Mouse (Mus musculus) liver, embryonic 16.5 days (tissue): Measurements from ENCODE around the gene Dstyk. TPM values are rescaled to one million over a fixed set of nuclear protein-coding genes. Genes with fewer than 3 reads are reported as not detected.

Source experiments
- ATAC-seq: fragments of 200-750 bp; cut with Nextera tagmentation; 2 replicates; pipeline ENCODE4 v1.8.0; 2017; ENCODE audit warnings: low read depth, mild to moderate bottlenecking, moderate number of reproducible peaks, moderate library complexity
- H3K27ac ChIP-seq: fragments of 300-500 bp; sonication (generic); 2 replicates; pipeline ENCODE4 v1.5.1; 2014; ENCODE audit warnings: mild to moderate bottlenecking, low read length
- H3K27me3 ChIP-seq: fragments of 300-500 bp; sonication (generic); 2 replicates; pipeline ENCODE4 v1.6.1; 2014; ENCODE audit warnings: low read depth, low read length, mixed read lengths; ENCODE audit not compliant: control insufficient read depth, insufficient read depth
- H3K36me3 ChIP-seq: fragments of 300-500 bp; sonication (generic); 2 replicates; pipeline ENCODE4 v1.6.1; 2014; ENCODE audit warnings: mild to moderate bottlenecking; ENCODE audit not compliant: control insufficient read depth, insufficient read depth
- H3K4me1 ChIP-seq: fragments of 300-500 bp; sonication (generic); 2 replicates; pipeline ENCODE4 v1.6.1; 2014; ENCODE audit warnings: low read depth, low read length, mixed read lengths; ENCODE audit not compliant: control insufficient read depth
- H3K4me2 ChIP-seq: fragments of 300-500 bp; sonication (generic); 2 replicates; pipeline ENCODE4 v1.6.1; 2014; ENCODE audit warnings: low read depth, low read length, mixed read lengths
- H3K4me3 ChIP-seq: fragments of 300-500 bp; sonication (generic); 2 replicates; pipeline ENCODE4 v1.5.1; 2014; ENCODE audit warnings: low read depth, mild to moderate bottlenecking, low read length
- H3K9ac ChIP-seq: fragments of 300-500 bp; sonication (generic); 2 replicates; pipeline ENCODE4 v1.6.1; 2014; ENCODE audit warnings: low read depth, low read length
- H3K9me3 ChIP-seq: fragments of 300-500 bp; sonication (generic); replicated peaks from 2 replicates; pipeline ENCODE4 v1.6.1; 2016; ENCODE audit warnings: low read length; ENCODE audit not compliant: control insufficient read depth
- WGBS: fragments of 180-500 bp; shearing (Covaris S2); extraction: QIAGEN DNeasy Blood & Tissue Kit; methylation state at CpG from one replicate; pipeline ENCODE4 v1.1.7; 2014; ENCODE audit not compliant: insufficient replicate concordance; 5-methylcytosine and 5-hydroxymethylcytosine counted together
- polyA plus RNA-seq: library from polyadenylated mRNA; unstranded; fragments of >200 nt; fragmentation: Nextera tagmentation; extraction: Ambion mirVana; gene quantifications from 2 replicates; pipeline ENCODE4 v1.2.1, GENCODE M21; 2015

Dstyk gene
- polyA plus RNA-seq, 1 experiment from 2014 or later, result 5.0 TPM

GRCm38 (mm10) chr1:132374873-132375244, 42.5 kb upstream of the Dstyk start:
- Histone ChIP-seq H3K27ac (peak overlapping the region; percentile 93), H3K36me3 (peaks cover 32% of the 10 kb centered on the region), H3K9me3 (no peaks in the 10 kb centered on the region), H3K27me3 (no peaks in the 10 kb centered on the region), H3K4me2 (peak overlapping the region; percentile 64), H3K4me1 (peaks cover 100% of the 10 kb centered on the region), H3K9ac (peak overlapping the region; percentile 50), H3K4me3 (peak overlapping the region; percentile 31)
- WGBS, result 36% methylated on average over 3 of the region's 3 CpGs
- ATAC-seq, result no peak

DNA sequence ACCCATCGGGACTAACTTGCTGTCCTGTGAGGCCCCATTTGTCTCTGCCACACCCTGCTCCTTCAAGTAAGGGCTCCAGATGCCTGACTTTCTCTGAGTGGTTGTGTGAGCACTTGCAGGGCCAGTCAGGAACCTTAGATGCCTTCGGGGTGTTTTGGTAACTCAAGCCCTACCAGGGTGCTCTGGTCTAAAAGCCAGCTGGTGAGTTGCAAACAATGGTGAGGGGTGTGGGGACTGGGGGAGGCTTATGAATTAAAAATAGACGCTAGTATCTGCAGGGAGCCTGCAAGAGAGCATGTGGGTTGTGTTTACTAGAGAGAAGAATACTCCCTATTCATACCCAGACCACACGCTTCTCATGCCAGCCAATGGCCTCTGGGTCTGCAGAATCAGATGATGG, 42.1 kb upstream of the Dstyk start:
- Histone ChIP-seq H3K4me1 (peaks cover 100% of the 10 kb centered on the region), H3K4me2 (peak overlapping the region; percentile 64), H3K27me3 (no peaks in the 10 kb centered on the region), H3K36me3 (peaks cover 31% of the 10 kb centered on the region), H3K9me3 (no peaks in the 10 kb centered on the region), H3K9ac (peak overlapping the region; percentile 50), H3K4me3 (peak overlapping the region; percentile 31), H3K27ac (peak overlapping the region; percentile 93)
- WGBS, result 25% methylated on average over 4 of the region's 4 CpGs
- 0 out of 2 replicates have a peak, but pooled peaks have one; percentile 12 for ATAC-seq

DNA sequence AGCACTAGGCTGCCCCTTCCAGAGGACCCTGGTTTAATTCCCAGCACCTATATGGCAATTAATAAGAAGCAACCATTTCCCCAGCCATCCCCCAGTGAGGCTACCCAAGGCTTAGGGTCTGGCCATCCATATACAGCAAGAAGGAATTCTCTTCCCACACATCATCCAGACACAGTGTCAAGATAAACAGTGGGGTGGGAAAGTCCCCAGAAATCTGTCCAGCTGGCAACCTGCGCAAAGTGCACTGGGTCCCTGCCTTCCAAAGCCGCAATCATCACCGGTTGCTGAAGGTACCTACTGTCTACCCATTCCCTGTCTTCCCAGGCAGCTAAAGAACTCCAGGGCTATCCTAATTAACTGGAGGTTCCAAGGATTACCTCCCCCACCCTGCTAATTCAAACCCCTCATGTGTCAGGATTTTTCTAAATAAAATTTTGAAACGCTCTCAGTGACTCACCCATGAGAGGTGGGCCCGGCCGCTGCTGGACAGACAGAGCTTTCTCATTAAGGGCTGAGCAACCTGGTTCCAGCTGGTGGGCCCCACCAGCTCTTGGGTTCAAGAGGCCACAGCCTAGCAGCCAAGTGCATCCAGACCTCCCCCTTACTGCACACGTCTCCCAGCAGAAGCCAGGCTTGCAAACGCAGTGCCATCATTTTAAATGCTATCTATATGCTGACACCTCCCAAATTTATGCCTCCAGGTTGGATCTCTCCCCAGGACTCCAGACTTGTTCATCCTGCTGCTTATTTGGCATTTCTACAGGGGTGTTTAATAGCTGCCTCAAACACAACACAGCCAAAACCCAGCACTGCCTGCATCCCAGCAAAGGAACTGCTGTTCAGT, 40.9 kb upstream of the Dstyk start:
- H3K4me1 ChIP-seq, result peaks cover 100% of the 10 kb centered on the region
- no peaks in the 10 kb centered on the region for H3K27me3 ChIP-seq
- peak overlapping the region; percentile 31 for H3K4me3 ChIP-seq
- H3K4me2 ChIP-seq, result peak overlapping the region; percentile 64
- peak overlapping the region; percentile 32; the same call in 1 of the 2 replicates for H3K9ac ChIP-seq
- ATAC-seq, result no peak
- no peaks in the 10 kb centered on the region for H3K9me3 ChIP-seq
- peaks cover 33% of the 10 kb centered on the region for H3K36me3 ChIP-seq
- H3K27ac ChIP-seq, result peak overlapping the region; percentile 93
- WGBS, result 87% methylated on average over 8 of the region's 8 CpGs

DNA sequence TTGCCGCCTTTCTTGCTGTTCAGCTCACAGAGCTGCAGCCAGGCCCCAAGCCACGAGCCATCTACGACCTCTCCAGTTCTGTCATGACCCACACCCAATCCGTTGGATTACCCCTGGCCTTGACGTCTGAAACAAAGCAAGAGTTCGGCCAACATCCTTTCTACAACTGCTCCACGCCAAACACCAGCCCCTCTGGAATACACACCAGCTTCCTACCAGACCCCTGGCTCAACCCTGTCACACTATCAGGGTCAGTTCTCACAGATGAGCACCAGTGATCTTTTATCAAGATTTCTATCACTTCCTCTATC, 40.3 kb upstream of the Dstyk start:
- Histone ChIP-seq H3K4me2 (peak overlapping the region; percentile 64; the same call in 1 of the 2 replicates), H3K4me1 (peaks cover 99% of the 10 kb centered on the region), H3K9ac (peak overlapping the region; percentile 14; the same call in 1 of the 2 replicates), H3K4me3 (no peak overlapping the region; the same call in 1 of the 2 replicates), H3K9me3 (no peaks in the 10 kb centered on the region), H3K27ac (peak overlapping the region; percentile 93), H3K36me3 (peaks cover 29% of the 10 kb centered on the region), H3K27me3 (no peaks in the 10 kb centered on the region)
- ATAC-seq, result no peak
- 58% methylated on average over 7 of the region's 7 CpGs for WGBS

DNA sequence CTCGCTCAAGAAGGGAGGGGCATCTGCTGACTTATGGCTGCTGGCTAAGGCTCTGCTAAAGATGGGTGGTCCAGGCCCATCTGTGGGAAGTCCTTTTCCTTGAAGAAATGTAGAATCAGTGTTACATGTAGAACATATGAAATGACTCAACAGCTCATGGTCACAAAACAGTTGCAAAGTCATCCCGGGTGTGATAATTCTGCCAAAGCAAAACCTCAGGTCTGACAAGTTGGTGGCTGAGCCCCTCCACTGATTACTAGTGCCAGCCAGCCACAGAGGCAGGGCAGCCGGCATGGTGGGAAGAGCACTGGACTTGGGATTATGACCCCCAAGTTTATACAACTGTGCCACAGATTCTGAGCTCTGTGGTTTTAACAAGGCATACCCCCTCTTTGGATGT, 39.5 kb upstream of the Dstyk start:
- no peak for ATAC-seq
- H3K9me3 ChIP-seq, result no peaks in the 10 kb centered on the region
- H3K4me3 ChIP-seq, result no peak overlapping the region
- peaks cover 27% of the 10 kb centered on the region for H3K36me3 ChIP-seq
- peaks cover 99% of the 10 kb centered on the region for H3K4me1 ChIP-seq
- 38% methylated on average over 3 of the region's 3 CpGs for WGBS
- H3K9ac ChIP-seq, result 0 out of 2 replicates have a peak overlapping the region, but pooled peaks have one; percentile 3
- H3K4me2 ChIP-seq, result peak overlapping the region; percentile 26
- H3K27me3 ChIP-seq, result no peaks in the 10 kb centered on the region
- peak overlapping the region; percentile 93 for H3K27ac ChIP-seq

DNA sequence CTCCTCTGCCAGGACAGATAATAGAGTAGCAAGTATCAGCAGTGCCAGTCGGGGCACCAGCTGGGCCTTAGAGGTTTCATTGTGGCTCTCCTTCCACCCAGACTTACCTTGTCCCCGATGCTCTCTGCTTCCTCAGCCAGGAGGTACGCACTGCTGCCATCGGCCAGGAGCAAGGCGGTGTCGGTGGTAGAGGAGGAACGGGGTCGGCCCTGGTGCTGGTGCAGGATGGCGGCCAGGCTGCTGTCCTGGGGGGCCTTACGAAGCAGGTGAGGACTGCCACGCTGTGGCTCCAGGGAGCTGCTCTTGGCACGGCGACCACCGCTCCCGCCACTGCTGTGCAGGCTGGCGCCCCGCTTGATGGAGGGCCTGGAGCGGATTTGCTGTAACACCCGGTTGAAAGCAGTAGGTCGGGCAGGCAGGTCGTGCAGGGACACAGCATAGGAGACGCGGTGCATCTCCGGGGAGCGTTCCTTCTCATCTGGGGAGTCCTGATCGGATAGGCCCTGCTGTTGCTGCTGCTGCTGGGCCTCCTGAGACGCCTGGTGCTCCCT, 36.7 kb upstream of the Dstyk start:
- Histone ChIP-seq H3K9ac (no peak overlapping the region), H3K36me3 (peaks cover 36% of the 10 kb centered on the region), H3K4me3 (no peak overlapping the region; the same call in 1 of the 2 replicates), H3K27me3 (no peaks in the 10 kb centered on the region), H3K27ac (peak overlapping the region; percentile 90), H3K4me1 (peaks cover 97% of the 10 kb centered on the region), H3K9me3 (no peaks in the 10 kb centered on the region), H3K4me2 (0 out of 2 replicates have a peak overlapping the region, but pooled peaks have one; percentile 65)
- ATAC-seq, result no peak
- 83% methylated on average over 27 of the region's 27 CpGs for WGBS

DNA sequence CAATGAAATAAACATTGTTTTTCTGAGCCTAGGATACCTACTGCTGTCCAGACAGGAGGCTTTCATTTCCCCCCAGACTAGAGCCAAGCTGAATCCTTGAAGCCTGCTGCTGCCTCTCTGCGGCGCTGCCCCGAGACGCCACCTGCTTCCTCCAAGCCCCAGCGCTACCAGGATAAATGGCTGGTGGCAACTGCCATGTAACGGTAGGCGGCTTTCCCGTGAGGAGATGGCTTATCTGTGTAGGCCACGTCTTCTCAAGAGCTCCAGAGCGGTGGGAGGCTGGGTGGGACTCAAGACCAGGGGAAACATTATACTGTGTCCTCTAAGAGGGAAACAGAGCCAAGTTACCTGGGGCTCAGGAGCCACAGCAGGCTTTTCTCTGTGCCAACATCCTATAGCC, 35.4 kb upstream of the Dstyk start:
- H3K9ac ChIP-seq, result peak overlapping the region; percentile 57
- peak overlapping the region; percentile 42 for H3K4me3 ChIP-seq
- ATAC-seq, result peak; percentile 90
- 17% methylated on average over 10 of the region's 10 CpGs for WGBS
- H3K36me3 ChIP-seq, result peaks cover 32% of the 10 kb centered on the region
- H3K27me3 ChIP-seq, result no peaks in the 10 kb centered on the region
- peaks cover 97% of the 10 kb centered on the region for H3K4me1 ChIP-seq
- H3K9me3 ChIP-seq, result no peaks in the 10 kb centered on the region
- H3K4me2 ChIP-seq, result peak overlapping the region; percentile 65
- peak overlapping the region; percentile 90 for H3K27ac ChIP-seq

- H3K4me2 ChIP-seq, result 0 out of 2 replicates have a peak overlapping the region, but pooled peaks have one; percentile 3
- peaks cover 26% of the 10 kb centered on the region for H3K36me3 ChIP-seq
- no peak for ATAC-seq
- H3K9me3 ChIP-seq, result no peaks in the 10 kb centered on the region
- H3K27ac ChIP-seq, result peak overlapping the region; percentile 65
- 81% methylated on average over 8 of the region's 8 CpGs for WGBS
- H3K9ac ChIP-seq, result peak overlapping the region; percentile 19; the same call in 1 of the 2 replicates
- H3K27me3 ChIP-seq, result no peaks in the 10 kb centered on the region
- peaks cover 76% of the 10 kb centered on the region for H3K4me1 ChIP-seq
- no peak overlapping the region for H3K4me3 ChIP-seq
These were observed 33.3 kb upstream of the Dstyk start for GRCm38 (mm10) chr1:132384001-132384554.
